Mouse (Mus musculus) cerebellum, adult 18-20 months (tissue): ENCODE results near the gene Fbxw11.

Experiments used
- DNase-seq, 2 experiments: peaks; one replicate each; pipeline ENCODE4 v3.0.0; 2021

Gene Fbxw11

DNA sequence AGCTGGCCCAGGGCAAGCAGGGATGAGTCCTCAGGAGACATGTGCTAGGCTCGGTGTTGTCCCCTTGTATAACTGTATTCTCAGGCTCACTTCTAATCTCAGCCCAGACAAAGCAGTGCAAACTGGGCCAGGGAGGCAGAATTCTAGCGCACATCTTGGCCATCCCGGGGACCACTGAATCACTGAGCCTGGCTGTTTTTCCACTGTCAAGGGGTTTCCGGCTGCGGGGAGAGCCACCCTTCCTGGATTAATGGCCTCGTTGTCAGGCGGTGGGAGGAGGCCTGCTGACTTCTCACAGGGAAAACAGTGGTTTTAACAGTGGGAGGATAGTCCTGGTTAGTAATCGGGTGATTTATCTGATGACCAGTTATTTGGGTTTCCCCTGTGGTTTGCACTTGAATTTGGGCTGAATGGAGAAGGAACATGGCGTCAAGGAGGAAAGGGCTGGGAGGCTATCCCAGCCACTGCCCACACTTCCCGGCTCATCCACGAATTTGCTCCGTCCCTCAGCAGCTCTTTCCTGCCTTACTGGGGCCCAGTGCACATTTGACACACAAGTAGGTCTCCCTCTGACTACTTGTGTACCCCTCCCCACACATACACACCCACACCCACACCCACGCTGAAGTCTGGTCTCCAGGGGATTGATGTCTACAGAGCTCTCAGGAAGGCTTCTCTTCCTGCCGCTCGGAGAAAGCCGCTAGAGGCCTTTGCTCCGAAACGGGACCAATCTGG, 125.1 kb downstream of the Fbxw11 start:
- DNase-seq, result no peak

DNA sequence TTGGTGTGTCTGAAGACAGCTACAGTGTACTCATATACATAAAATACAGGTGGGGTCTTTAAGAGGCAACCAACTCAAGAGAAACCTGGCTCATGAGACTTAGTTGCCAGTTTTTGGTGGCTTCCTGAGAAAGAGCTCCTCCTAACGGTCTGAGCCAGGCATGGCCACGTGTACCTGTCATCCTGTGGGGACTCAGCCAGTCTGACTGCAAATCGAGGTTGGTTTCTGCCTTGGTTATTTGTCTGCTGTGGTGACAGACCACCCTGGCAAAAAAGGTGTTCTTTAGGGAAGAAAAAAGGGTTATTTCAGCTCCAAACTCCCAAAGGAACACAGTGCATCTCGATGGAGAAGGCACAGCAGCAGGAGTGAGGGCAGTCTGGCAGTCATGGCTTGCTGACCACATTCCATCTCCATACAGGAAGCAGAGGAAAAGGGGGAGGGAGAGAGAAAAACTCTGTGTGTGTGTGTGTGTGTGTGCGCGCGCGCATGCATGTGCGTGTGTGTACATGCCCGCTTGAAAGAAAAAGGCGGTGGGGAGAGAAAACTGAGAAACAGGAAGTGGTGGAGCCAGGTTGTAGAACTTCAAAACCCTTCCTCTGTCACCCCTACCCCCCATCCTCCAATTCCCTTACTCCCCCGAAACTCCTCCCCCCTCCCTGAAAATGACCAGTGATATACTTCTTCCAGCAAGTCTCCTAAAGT, 126.3 kb downstream of the Fbxw11 start:
- no peak for DNase-seq

- DNase-seq, result peak in 1 of 2 experiments; percentile 11
Measured at GRCm38 (mm10) chr11:32780747-32781536, 138.4 kb downstream of the Fbxw11 start.

DNA sequence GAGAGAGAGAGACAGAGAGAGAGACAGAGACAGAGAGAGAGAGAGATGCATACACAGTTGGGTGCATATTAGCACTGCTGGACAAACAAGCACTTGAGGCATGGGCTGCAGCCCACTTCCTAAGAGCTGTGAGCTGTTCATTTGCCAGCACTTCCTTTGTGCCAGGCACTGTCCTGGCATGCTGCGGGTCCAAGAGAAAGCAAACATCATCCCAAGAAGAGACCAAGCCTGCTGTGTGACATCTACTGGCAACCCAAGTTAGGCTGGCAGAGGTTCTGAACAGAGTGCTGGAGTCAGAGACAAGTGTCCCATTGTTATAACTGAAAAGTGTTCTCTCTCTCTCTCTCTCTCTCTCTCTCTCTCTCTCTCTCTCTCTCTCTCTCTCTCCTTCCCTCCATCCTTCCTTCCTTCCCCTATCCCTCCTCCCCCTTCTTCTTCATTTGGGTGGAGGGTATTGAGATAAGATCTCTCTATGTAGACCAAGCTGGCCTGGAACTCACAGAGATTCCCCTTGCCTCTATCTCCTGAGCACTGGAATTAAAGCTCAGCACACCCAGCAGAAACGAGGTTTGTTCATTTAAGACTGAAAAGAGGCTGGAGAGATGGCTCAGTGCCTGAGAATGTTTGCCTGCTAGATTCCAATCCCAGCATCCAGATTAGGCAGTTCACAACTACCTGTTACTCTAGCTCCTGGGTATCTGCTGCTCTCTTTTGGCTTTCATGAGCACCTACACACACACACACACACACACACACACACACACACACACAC, 139.3 kb downstream of the Fbxw11 start:
- DNase-seq, result peak; percentile 18 to 23

- no peak for DNase-seq
Measured at GRCm38 (mm10) chr11:32782724-32783123, 140.2 kb downstream of the Fbxw11 start.

DNA sequence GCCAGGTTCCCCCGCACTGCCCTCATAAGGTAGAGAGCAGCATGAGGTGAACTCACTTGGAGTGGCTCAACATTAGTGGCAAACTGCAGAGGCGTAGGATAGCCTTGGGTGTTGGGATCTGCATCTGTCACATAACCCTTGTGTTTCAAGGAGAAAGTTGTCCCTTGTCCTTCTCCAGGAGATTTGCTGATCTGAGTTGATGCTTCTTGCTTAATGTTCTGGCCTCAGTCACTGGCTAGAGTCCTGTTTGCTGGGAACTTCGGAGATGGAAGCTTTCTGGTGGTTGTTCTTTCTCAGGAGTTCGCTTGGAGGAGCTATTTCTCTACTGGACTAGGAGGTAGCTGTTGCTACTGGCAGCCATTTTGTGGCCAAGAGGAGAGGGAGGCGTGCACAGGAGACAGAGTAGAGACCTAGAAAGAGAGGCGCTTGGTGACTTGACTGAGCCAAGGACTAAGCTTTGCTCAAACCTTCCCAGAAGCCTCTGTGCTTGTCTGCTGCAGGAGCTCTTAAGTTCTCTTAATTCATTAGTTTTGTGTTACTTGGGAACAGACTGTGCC, 143.1 kb downstream of the Fbxw11 start:
- no peak for DNase-seq

GRCm38 (mm10) chr11:32786201-32786600, 143.7 kb downstream of the Fbxw11 start:
- no peak for DNase-seq

GRCm38 (mm10) chr11:32794759-32795445, 152.4 kb downstream of the Fbxw11 start:
- no peak for DNase-seq
